Mouse (Mus musculus) bone marrow macrophage, adult 2 months (primary cell): ENCODE measurements at regions not wholly inside any gene's neighbourhood (a gene's known extent, or its start where the extent isn't known, plus 50 kb on each side); places are given as distances from the start of the nearest gene placed in this dataset.

ENCODE experiments used
- CTCF ChIP-seq: IDR thresholded peaks from 2 replicates; pipeline ENCODE4 v1.5.1; 2012; ENCODE audit warnings: low read depth, mild to moderate bottlenecking, low read length, moderate library complexity
- POLR2A ChIP-seq: IDR thresholded peaks from 2 replicates; pipeline ENCODE4 v1.6.1; 2012; ENCODE audit warnings: mild to moderate bottlenecking, low read depth, low read length, borderline replicate concordance

DNA sequence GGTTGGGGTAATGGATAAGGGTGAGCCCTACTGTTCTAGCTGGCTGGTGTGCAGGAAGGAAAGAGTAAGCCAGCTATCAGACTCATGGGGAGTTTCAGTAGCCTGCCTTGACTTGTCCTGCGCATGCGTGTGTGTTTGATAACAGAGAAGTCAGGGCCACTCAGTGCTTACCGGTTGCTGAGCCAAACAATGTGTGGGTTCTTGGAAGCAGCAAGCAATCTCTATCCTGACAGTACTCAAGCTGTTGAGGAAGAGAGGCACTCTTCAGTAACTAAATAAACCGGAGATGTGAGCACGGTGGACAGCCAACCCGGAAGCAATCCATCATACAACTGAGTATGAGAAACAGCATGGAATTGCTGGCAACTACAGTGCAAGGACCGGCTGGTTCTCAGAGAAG lies 160.1 kb upstream of the Arid1b start:
- no peak for TF ChIP-seq POLR2A
- TF ChIP-seq CTCF = no peak
